Mouse (Mus musculus): ENCODE measurements at regions not wholly inside any gene's neighbourhood (a gene's known extent, or its start where the extent isn't known, plus 50 kb on each side); places are given as distances from the start of the nearest gene placed in this dataset.

- WGBS: 27% methylated on average over 17 of the region's 17 CpGs
- no peaks in the 10 kb centered on the region for H3K36me3 ChIP-seq (ENCODE audit: insufficient read depth, low read length)
- no peaks in the 10 kb centered on the region for H3K9me3 ChIP-seq (ENCODE audit: low read length)
- peak overlapping the region; percentile 28 for H3K4me2 ChIP-seq (ENCODE audit: low read depth, low read length, poor library complexity, severe bottlenecking)
- DNase-seq (ENCODE audit: low spot score) (no peak), ATAC-seq (ENCODE audit: low FRiP score) (0 out of 2 replicates have a peak, but pooled peaks have one; percentile 60)
- no peak for TF ChIP-seq CTCF (IDR thresholded peaks at IDR 0.05)
- no peaks in the 10 kb centered on the region for H3K27me3 ChIP-seq (ENCODE audit: insufficient read depth, low read length)
- no peak overlapping the region for H3K4me3 ChIP-seq (ENCODE audit: low read depth, low read length)
- no peaks in the 10 kb centered on the region for H3K4me1 ChIP-seq (ENCODE audit: insufficient read depth, low read length)
- H3K27ac ChIP-seq (ENCODE audit: low read depth, low read length): no peak overlapping the region
- H3K9ac ChIP-seq (replicated peaks; ENCODE audit: low read length, poor library complexity, severe bottlenecking): no peak overlapping the region
Measured at GRCm38 (mm10) chr12:56275556-56276242, 70.0 kb downstream of the Mbip start.

GRCm38 (mm10) chr12:56265049-56265448 is 80.6 kb downstream of the Mbip start:
- DNase-seq (ENCODE audit: low spot score) (no peak), ATAC-seq (ENCODE audit: low FRiP score) (no peak)
- no peak overlapping the region for H3K27ac ChIP-seq (ENCODE audit: low read depth, low read length)
- no peak overlapping the region for H3K9ac ChIP-seq (replicated peaks; ENCODE audit: low read length, poor library complexity, severe bottlenecking)
- no peaks in the 10 kb centered on the region for H3K27me3 ChIP-seq (ENCODE audit: insufficient read depth, low read length)
- no peaks in the 10 kb centered on the region for H3K36me3 ChIP-seq (ENCODE audit: insufficient read depth, low read length)
- TF ChIP-seq CTCF (IDR thresholded peaks at IDR 0.05): no peak
- WGBS: 87% methylated on average over 6 of the region's 6 CpGs
- no peaks in the 10 kb centered on the region for H3K9me3 ChIP-seq (ENCODE audit: low read length)
- H3K4me2 ChIP-seq (ENCODE audit: low read depth, low read length, poor library complexity, severe bottlenecking): no peak overlapping the region
- H3K4me3 ChIP-seq (ENCODE audit: low read depth, low read length): no peak overlapping the region
- no peaks in the 10 kb centered on the region for H3K4me1 ChIP-seq (ENCODE audit: insufficient read depth, low read length)

GRCm38 (mm10) chr12:56261471-56261870 is 84.2 kb downstream of the Mbip start:
- no peaks in the 10 kb centered on the region for H3K27me3 ChIP-seq (ENCODE audit: insufficient read depth, low read length)
- ATAC-seq (ENCODE audit: low FRiP score) (no peak), DNase-seq (ENCODE audit: low spot score) (no peak)
- H3K27ac ChIP-seq (ENCODE audit: low read depth, low read length): no peak overlapping the region
- no peaks in the 10 kb centered on the region for H3K36me3 ChIP-seq (ENCODE audit: insufficient read depth, low read length)
- H3K4me2 ChIP-seq (ENCODE audit: low read depth, low read length, poor library complexity, severe bottlenecking): no peak overlapping the region
- H3K9ac ChIP-seq (replicated peaks; ENCODE audit: low read length, poor library complexity, severe bottlenecking): no peak overlapping the region
- H3K9me3 ChIP-seq (ENCODE audit: low read length): no peaks in the 10 kb centered on the region
- peaks cover 3% of the 10 kb centered on the region; the same call in 1 of the 2 replicates for H3K4me1 ChIP-seq (ENCODE audit: insufficient read depth, low read length)
- TF ChIP-seq CTCF (IDR thresholded peaks at IDR 0.05): no peak
- H3K4me3 ChIP-seq (ENCODE audit: low read depth, low read length): no peak overlapping the region
- WGBS: 56% methylated on average over 4 of the region's 4 CpGs

GRCm38 (mm10) chr12:56258401-56259050 is 87.2 kb downstream of the Mbip start:
- Histone ChIP-seq H3K36me3 (ENCODE audit: insufficient read depth, low read length) (no peaks in the 10 kb centered on the region), H3K4me2 (ENCODE audit: low read depth, low read length, poor library complexity, severe bottlenecking) (peak overlapping the region; percentile 16; the same call in 1 of the 2 replicates)
- no peak for TF ChIP-seq CTCF (IDR thresholded peaks at IDR 0.05)

GRCm38 (mm10) chr12:56256243-56256881 is 89.3 kb downstream of the Mbip start:
- DNase-seq (ENCODE audit: low spot score) (no peak), ATAC-seq (ENCODE audit: low FRiP score) (no peak)
- Histone ChIP-seq H3K36me3 (ENCODE audit: insufficient read depth, low read length) (no peaks in the 10 kb centered on the region), H3K27ac (ENCODE audit: low read depth, low read length) (no peak overlapping the region), H3K9ac (replicated peaks; ENCODE audit: low read length, poor library complexity, severe bottlenecking) (no peak overlapping the region), H3K4me2 (ENCODE audit: low read depth, low read length, poor library complexity, severe bottlenecking) (no peak overlapping the region), H3K27me3 (ENCODE audit: insufficient read depth, low read length) (no peaks in the 10 kb centered on the region), H3K4me3 (ENCODE audit: low read depth, low read length) (no peak overlapping the region), H3K9me3 (ENCODE audit: low read length) (no peaks in the 10 kb centered on the region), H3K4me1 (ENCODE audit: insufficient read depth, low read length) (peaks cover 3% of the 10 kb centered on the region; the same call in 1 of the 2 replicates)
- 78% methylated on average over 11 of the region's 11 CpGs for WGBS
- TF ChIP-seq CTCF (IDR thresholded peaks at IDR 0.05): no peak

More at GRCm38 (mm10) chr12:56258401-56259050, 87.2 kb downstream of the Mbip start:
- Histone ChIP-seq H3K27ac (ENCODE audit: low read depth, low read length) (peak overlapping the region; percentile 44; the same call in 1 of the 2 replicates), H3K4me1 (ENCODE audit: insufficient read depth, low read length) (peaks cover 3% of the 10 kb centered on the region; the same call in 1 of the 2 replicates), H3K9ac (replicated peaks; ENCODE audit: low read length, poor library complexity, severe bottlenecking) (no peak overlapping the region), H3K4me3 (ENCODE audit: low read depth, low read length) (no peak overlapping the region), H3K9me3 (ENCODE audit: low read length) (no peaks in the 10 kb centered on the region), H3K27me3 (ENCODE audit: insufficient read depth, low read length) (no peaks in the 10 kb centered on the region)
- WGBS: 30% methylated on average over 14 of the region's 14 CpGs
- DNase-seq (ENCODE audit: low spot score) (peak; percentile 67), ATAC-seq (ENCODE audit: low FRiP score) (0 out of 2 replicates have a peak, but pooled peaks have one; percentile 42)
